Mouse (Mus musculus) megakaryocyte, embryonic 14.5 days (primary cell): ENCODE measurements around the gene Gpatch11.

Source experiments
- FLI1 ChIP-seq: IDR thresholded peaks from 2 replicates; pipeline ENCODE4 v1.6.1; 2012; ENCODE audit warnings: low read length, inconsistent platforms, mixed read lengths
- GATA1 ChIP-seq: IDR thresholded peaks from 3 replicates; pipeline ENCODE4 v1.6.1; 2012; ENCODE audit warnings: mixed read lengths, low read length, inconsistent platforms, borderline replicate concordance

GRCm38 (mm10) chr17:78882401-78883112 is 47.2 kb downstream of the Gpatch11 start, which contains the start of gene Eif2ak2:
- TF ChIP-seq GATA1: no peak
- TF ChIP-seq FLI1: no peak
